Mouse (Mus musculus): ENCODE results near the gene Gm17521.
"Not testable (repeated sequence)": the region's sequence is repeated elsewhere in the genome, so short reads cannot be mapped to it uniquely, and the experiment has no call there.

Gm17521 gene

GRCm38 (mm10) chrX:123029569-123029968 is at the start of gene Gm17521:
Gene Gm17521 (minus strand): TSS chrX:123029669.
- DNase-seq (ENCODE audit: low read depth, low spot score), result not testable (repeated sequence)

GRCm38 (mm10) chrX:123043956-123044355 is 14.5 kb upstream of the Gm17521 start:
- no peak for DNase-seq (ENCODE audit: low read depth, low spot score)

GRCm38 (mm10) chrX:123043516-123043915 is 14.0 kb upstream of the Gm17521 start:
- peak; percentile 1 for DNase-seq (ENCODE audit: low read depth, low spot score)
